Mouse (Mus musculus) heart, adult 2 months (tissue): ENCODE measurements at regions not wholly inside any gene's neighbourhood (a gene's known extent, or its start where the extent isn't known, plus 50 kb on each side); places are given as distances from the start of the nearest gene placed in this dataset.
A peak's percentile ranks its signal among the peaks of the same experiment; 100 is the strongest.

ENCODE experiments used
- DNase-seq, 2 experiments: peaks; one replicate each; pipeline ENCODE4 v3.0.0; 2021
- H3K27ac ChIP-seq: fragments of 200-600 bp; 2 replicates; pipeline ENCODE4 v1.8.1; 2022
- H3K27me3 ChIP-seq: fragments of 200-500 bp; 2 replicates; pipeline ENCODE4 v1.6.1; 2012; ENCODE audit warnings: mild to moderate bottlenecking, low read length, inconsistent platforms, mixed read lengths; ENCODE audit not compliant: control insufficient read depth, insufficient read depth
- H3K36me3 ChIP-seq: fragments of 200-500 bp; 2 replicates; pipeline ENCODE4 v1.6.1; 2012; ENCODE audit warnings: low read length, inconsistent platforms; ENCODE audit not compliant: control insufficient read depth, insufficient read depth
- H3K4me1 ChIP-seq: fragments of 200-500 bp; 2 replicates; pipeline ENCODE4 v1.6.1; 2011; ENCODE audit warnings: low read length; ENCODE audit not compliant: control insufficient read depth, insufficient read depth
- H3K4me3 ChIP-seq: fragments of 200-600 bp; 2 replicates; pipeline ENCODE4 v1.8.1; 2022
- H3K79me2 ChIP-seq: fragments of 200-500 bp; replicated peaks from 2 replicates; pipeline ENCODE4 v1.6.1; 2012; ENCODE audit warnings: mild to moderate bottlenecking, inconsistent platforms, low read length, moderate library complexity, mixed read lengths; ENCODE audit not compliant: control insufficient read depth, insufficient read depth
- H3K9ac ChIP-seq: fragments of 200-500 bp; 2 replicates; pipeline ENCODE4 v1.6.1; 2012; ENCODE audit warnings: low read depth, mild to moderate bottlenecking, control low read depth, inconsistent platforms, low read length, mixed read lengths
- CTCF ChIP-seq: fragments of 200-600 bp; IDR thresholded peaks from 2 replicates; pipeline ENCODE4 v1.8.1; 2022; ENCODE audit warnings: antibody characterized with exemption, mild to moderate bottlenecking, moderate library complexity
- EP300 ChIP-seq: fragments of 200-500 bp; IDR thresholded peaks from 2 replicates; pipeline ENCODE4 v1.6.1; 2011; ENCODE audit warnings: low read depth, low read length, control low read depth; ENCODE audit not compliant: insufficient read depth
- POLR2A ChIP-seq: fragments of 200-500 bp; IDR thresholded peaks from 2 replicates; pipeline ENCODE4 v1.6.1; 2011; ENCODE audit warnings: mild to moderate bottlenecking, low read depth, low read length, control low read depth; ENCODE audit not compliant: insufficient read depth
- WGBS: fragments of 180-500 bp; shearing (Covaris S2); methylation state at CpG from one replicate; pipeline ENCODE4 v1.1.7; 2018; 5-methylcytosine and 5-hydroxymethylcytosine counted together
- intact Hi-C: fragments of 180-260 bp; cut with DNase I; formaldehyde crosslinking; loops from one replicate; pipeline ENCODE4 v1.15.1; 2025

GRCm38 (mm10) chr6:101025816-101026215 is 192.4 kb downstream of the Ppp4r2 start:
- H3K9ac ChIP-seq = no peak overlapping the region
- no peak for DNase-seq
- H3K4me1 ChIP-seq = no peaks in the 10 kb centered on the region
- 88% methylated on average over 4 of the region's 4 CpGs for WGBS
- H3K36me3 ChIP-seq = no peaks in the 10 kb centered on the region
- H3K79me2 ChIP-seq = no peaks in the 10 kb centered on the region
- H3K27me3 ChIP-seq = no peaks in the 10 kb centered on the region
- TF ChIP-seq EP300 (no peak), CTCF (no peak), POLR2A (no peak)
- intact Hi-C loops = no loop called here
- no peak overlapping the region for H3K27ac ChIP-seq
- H3K4me3 ChIP-seq = no peak overlapping the region

GRCm38 (mm10) chr6:101027462-101027861 is 194.0 kb downstream of the Ppp4r2 start:
- 86% methylated on average over 10 of the region's 10 CpGs for WGBS
- Histone ChIP-seq H3K36me3 (no peaks in the 10 kb centered on the region), H3K79me2 (no peaks in the 10 kb centered on the region), H3K27me3 (no peaks in the 10 kb centered on the region), H3K27ac (no peak overlapping the region), H3K4me3 (no peak overlapping the region), H3K4me1 (no peaks in the 10 kb centered on the region), H3K9ac (no peak overlapping the region)
- no peak for DNase-seq
- TF ChIP-seq CTCF = no peak
- TF ChIP-seq POLR2A = no peak
- no peak for TF ChIP-seq EP300
- intact Hi-C loops = no loop called here

GRCm38 (mm10) chr6:101029436-101029835 is 196.0 kb downstream of the Ppp4r2 start:
- WGBS = 31% methylated on average over 3 of the region's 3 CpGs
- DNase-seq = no peak
- TF ChIP-seq CTCF = no peak
- no peak for TF ChIP-seq POLR2A
- no peak for TF ChIP-seq EP300
- intact Hi-C loops = no loop called here
- no peak overlapping the region for H3K4me3 ChIP-seq
- H3K36me3 ChIP-seq = no peaks in the 10 kb centered on the region
- no peaks in the 10 kb centered on the region for H3K79me2 ChIP-seq
- H3K27me3 ChIP-seq = no peaks in the 10 kb centered on the region
- H3K27ac ChIP-seq = no peak overlapping the region
- H3K9ac ChIP-seq = no peak overlapping the region
- no peaks in the 10 kb centered on the region for H3K4me1 ChIP-seq

- H3K27ac ChIP-seq = no peak overlapping the region
- no peaks in the 10 kb centered on the region for H3K27me3 ChIP-seq
- no peaks in the 10 kb centered on the region for H3K4me1 ChIP-seq
- no peaks in the 10 kb centered on the region for H3K36me3 ChIP-seq
- TF ChIP-seq POLR2A (no peak), EP300 (no peak), CTCF (no peak)
- H3K4me3 ChIP-seq = no peak overlapping the region
- no peak overlapping the region for H3K9ac ChIP-seq
- intact Hi-C loops = no loop called here
- no peak for DNase-seq
- no peaks in the 10 kb centered on the region for H3K79me2 ChIP-seq
- 74% methylated on average over 13 of the region's 13 CpGs for WGBS
Measured at GRCm38 (mm10) chr6:101030451-101031125, 197.2 kb downstream of the Ppp4r2 start.

- H3K27ac ChIP-seq = no peak overlapping the region
- no peaks in the 10 kb centered on the region for H3K27me3 ChIP-seq
- no peaks in the 10 kb centered on the region for H3K4me1 ChIP-seq
- no peak overlapping the region for H3K4me3 ChIP-seq
- intact Hi-C loops = no loop called here
- H3K36me3 ChIP-seq = no peaks in the 10 kb centered on the region
- TF ChIP-seq EP300 (no peak), CTCF (no peak)
- no peak overlapping the region for H3K9ac ChIP-seq
- peak in 1 of 2 experiments; percentile 6 for DNase-seq
- H3K79me2 ChIP-seq = no peaks in the 10 kb centered on the region
- 62% methylated on average over 6 of the region's 6 CpGs for WGBS
Measured at GRCm38 (mm10) chr6:101046755-101047154, 213.3 kb downstream of the Ppp4r2 start.

- 85% methylated on average over 10 of the region's 10 CpGs for WGBS
Measured at GRCm38 (mm10) chr6:101047195-101047594, 213.8 kb downstream of the Ppp4r2 start.

More at GRCm38 (mm10) chr6:101047195-101047594, 213.8 kb downstream of the Ppp4r2 start:
- H3K36me3 ChIP-seq = no peaks in the 10 kb centered on the region
- no peak for DNase-seq
- H3K27ac ChIP-seq = no peak overlapping the region
- no peaks in the 10 kb centered on the region for H3K79me2 ChIP-seq
- no peak overlapping the region for H3K4me3 ChIP-seq
- intact Hi-C loops = no loop called here
- H3K4me1 ChIP-seq = no peaks in the 10 kb centered on the region
- TF ChIP-seq EP300 (no peak), POLR2A (no peak), CTCF (no peak)
- H3K9ac ChIP-seq = no peak overlapping the region
- H3K27me3 ChIP-seq = no peaks in the 10 kb centered on the region
